In the genomic region with DNA sequence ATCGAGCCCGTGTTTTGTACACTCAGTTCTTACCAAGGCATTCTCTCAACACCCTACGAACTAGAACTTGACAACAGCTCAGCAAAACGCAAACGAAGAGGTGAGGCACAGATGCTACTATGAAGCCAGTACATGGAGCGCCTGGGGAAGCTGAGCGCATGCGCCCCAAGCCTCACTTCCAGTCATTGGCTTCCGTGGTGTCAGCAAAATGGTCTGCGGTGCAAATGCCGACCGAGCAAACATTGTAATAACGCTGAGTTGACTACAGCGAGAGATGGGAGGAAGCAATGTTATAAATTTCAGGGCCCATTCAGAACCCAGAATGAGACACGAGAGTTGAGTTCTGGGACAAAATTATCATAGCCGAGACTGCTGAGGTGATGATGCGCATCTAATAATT, we compare ENCODE assay signal across 14 mouse cellular contexts.
"Had no signal": no experiment of that assay in that cellular context is flagged by ENCODE, and none has a peak within 500 bp of the region (broad histone marks: within the 10 kb centered on the region; RNA-seq: fewer than 3 reads in every experiment).

No protein-coding gene starts in this region.

- H3K4me1 ChIP-seq: neural tube, embryonic 12.5 days; stomach, embryonic 15.5 days had no signal

- H3K27me3 ChIP-seq: neural tube, embryonic 12.5 days; neural tube, embryonic 13.5 days; neural tube, embryonic 15.5 days; stomach, embryonic 15.5 days had no signal

- DNase-seq: retina, postnatal 1 day; right cerebral cortex, postnatal 25 days; spleen, adult 18-20 months; thymus, adult 18-20 months; thymus, adult 2 months; thymus, postnatal 14 days; thymus, postnatal 25 days; thymus, postnatal 36 days; thymus, postnatal 4 days had no signal

- H3K36me3 ChIP-seq: neural tube, embryonic 12.5 days; neural tube, embryonic 13.5 days; neural tube, embryonic 15.5 days; stomach, embryonic 15.5 days had no signal

- H3K4me3 ChIP-seq: neural tube, embryonic 12.5 days; neural tube, embryonic 13.5 days; neural tube, embryonic 15.5 days; stomach, embryonic 15.5 days had no signal

- H3K27ac ChIP-seq: neural tube, embryonic 12.5 days; neural tube, embryonic 13.5 days; neural tube, embryonic 15.5 days; stomach, embryonic 15.5 days; stomach, postnatal 0 days had no signal

- H3K4me2 ChIP-seq: neural tube, embryonic 12.5 days; neural tube, embryonic 13.5 days; neural tube, embryonic 15.5 days; stomach, embryonic 15.5 days had no signal

- H3K9ac ChIP-seq: neural tube, embryonic 12.5 days; neural tube, embryonic 13.5 days; neural tube, embryonic 15.5 days; stomach, embryonic 15.5 days had no signal

- H3K9me3 ChIP-seq: neural tube, embryonic 12.5 days; neural tube, embryonic 13.5 days; neural tube, embryonic 15.5 days; stomach, embryonic 15.5 days had no signal
